In the genomic region with DNA sequence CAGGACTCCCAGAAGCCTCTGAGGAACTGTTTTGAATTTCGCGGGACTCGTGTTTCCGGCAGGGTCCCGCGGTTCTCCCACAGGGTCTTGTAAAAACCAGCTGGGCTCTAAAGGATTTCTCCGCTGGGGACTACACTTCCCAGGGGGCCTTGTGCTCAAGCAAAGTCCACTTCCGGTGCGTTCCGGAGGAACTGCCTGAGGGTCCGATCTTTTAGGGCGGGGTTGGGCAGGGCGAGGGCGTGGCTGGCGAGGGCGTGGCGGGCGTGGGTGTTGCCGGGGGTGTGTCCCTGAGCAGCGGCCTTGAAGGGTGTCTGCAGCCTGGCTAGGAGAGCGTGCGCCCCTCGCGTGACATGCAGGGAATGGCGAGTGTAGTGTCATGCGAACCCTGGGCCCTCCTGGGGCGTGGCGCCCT, we compare ENCODE assay signal across 8 mouse cellular contexts. TPM values are rescaled to one million over a fixed set of nuclear protein-coding genes. Genes with fewer than 3 reads are reported as not detected.
A peak's percentile ranks its signal among the peaks of the same experiment; 100 is the strongest.
DNase-seq lines count a peak whose midpoint lies in the region; ATAC-seq and TF ChIP-seq lines count a peak whose summit lies in the region.

A gene (plus strand): TSS at position 252 of the 412 bp plus-strand sequence.

- ATAC-seq in forebrain, embryonic 14.5 days, result peak; percentile 98
- ATAC-seq in neutrophil, adult 5-6 weeks (ENCODE audit: extremely low read depth, insufficient number of reproducible peaks, low FRiP score, poor library complexity, severe bottlenecking), result peak; percentile 91

- peak within 1 kb of the TSS; percentile 68 for H3K4me3 ChIP-seq in forebrain, embryonic 14.5 days (ENCODE audit: low read depth, low read length)
- H3K4me3 ChIP-seq in lung, adult 2 months (replicated peaks; ENCODE audit: extremely low read depth, low read depth, low read length), result peak within 1 kb of the TSS; percentile 86

- H3K4me2 ChIP-seq in forebrain, embryonic 14.5 days (ENCODE audit: low read length), result peak within 1 kb of the TSS; percentile 87

- TF ChIP-seq CTCF in lung, adult 2 months (IDR thresholded peaks at IDR 0.05; ENCODE audit: insufficient read depth, low read length), result no peak

- intact Hi-C loops in heart, postnatal 25 days (cut with DNase I), result loop anchor here (2.0 to 10.0 kb wide), 2 partner anchors 18 to 98 kb away; a partner anchor contains a TSS

- peak; percentile 98 for DNase-seq in ES-CJ7 (ENCODE audit: low read depth, low spot score)
- DNase-seq in cerebellum, adult 11 months, result peak; percentile 88
- peak; percentile 99 for DNase-seq in forebrain, embryonic 14.5 days (ENCODE audit: low spot score)
- DNase-seq in heart, postnatal 25 days (ENCODE audit: low spot score), result peak; percentile 81
- DNase-seq in layer of hippocampus, adult 18-20 months (ENCODE audit: low spot score in 2 of 2), result peak; percentile 85 to 92
- DNase-seq in lung, adult 2 months, result peak; percentile 91
- DNase-seq in thymus, adult 18-20 months, result peak; percentile 88 to 91

- H3K27ac ChIP-seq in forebrain, embryonic 14.5 days (ENCODE audit: low read depth, low read length), result no peak within 1 kb of the TSS

- 0 out of 2 replicates have a peak, but pooled peaks cover 3% of the 10 kb centered on the region for H3K4me1 ChIP-seq in forebrain, embryonic 14.5 days (ENCODE audit: control insufficient read depth, insufficient read depth, low read length)
- peaks cover 8% of the 10 kb centered on the region for H3K4me1 ChIP-seq in lung, adult 2 months (ENCODE audit: control insufficient read depth, insufficient read depth, low read length)

- H3K36me3 ChIP-seq in forebrain, embryonic 14.5 days (ENCODE audit: control insufficient read depth, insufficient read depth, low read length), result 0 out of 2 replicates have a peak, but pooled peaks cover 9% of the 10 kb centered on the region

- no peaks in the 10 kb centered on the region for H3K9me3 ChIP-seq in forebrain, embryonic 14.5 days (replicated peaks; ENCODE audit: control insufficient read depth, low read length)

- no peaks in the 10 kb centered on the region for H3K27me3 ChIP-seq in forebrain, embryonic 14.5 days (replicated peaks; ENCODE audit: control insufficient read depth, insufficient read depth, low read length)

- peak; percentile 33; the same call in 1 of the 2 replicates for TF ChIP-seq POLR2A in lung, adult 2 months (IDR thresholded peaks at IDR 0.05; ENCODE audit: borderline replicate concordance, extremely low read depth, low read depth, low read length)

- H3K9ac ChIP-seq in forebrain, embryonic 14.5 days (ENCODE audit: low read length), result peak within 1 kb of the TSS; percentile 76

- WGBS in forebrain, embryonic 14.5 days, result 0% methylated on average over 27 of the region's 28 CpGs
- WGBS in lung, adult 2 months, result under 1% methylated on average over 28 of the region's 28 CpGs

RNA-seq across cellular contexts. Expression of the gene that starts here (rescaled TPM):
- 15.8 and 18.4 TPM in 2 replicates for polyA plus RNA-seq in forebrain, embryonic 14.5 days (2014; fragmentation: Nextera tagmentation; extraction: Ambion mirVana)
- 1 to 10 TPM; 2.5 to 2.6 TPM for total RNA-seq in heart, postnatal 25 days (2021)
- 1 to 10 TPM; 7.5 to 8.6 TPM for total RNA-seq in layer of hippocampus, adult 18-20 months (2021)
- polyA plus RNA-seq in lung, adult 2 months (2012; rRNA removed), result 2.0 and 3.9 TPM in 2 replicates
- total RNA-seq in neutrophil, adult 5-6 weeks (2017), result 3.1 and 6.5 TPM in 2 replicates
